Mouse (Mus musculus) MEL-GATA-1-ER (cell line): ENCODE measurements around the gene Tssk6.

Experiments used
- DNase-seq: peaks from one replicate; pipeline ENCODE4 v3.0.0-alpha.2; 2012; ENCODE audit warnings: low read depth; ENCODE audit errors: extremely low read depth

Gene Tssk6

GRCm38 (mm10) chr8:69902163-69903062 is at the start of gene Tssk6, which contains the start of the genes Ndufa13 and Yjefn3:
Gene Tssk6 (plus strand): TSS chr8:69902184.
Gene Ndufa13 (minus strand): TSS chr8:69902558.
Gene Yjefn3 (minus strand): TSS chr8:69902712.
- DNase-seq = no peak

DNA sequence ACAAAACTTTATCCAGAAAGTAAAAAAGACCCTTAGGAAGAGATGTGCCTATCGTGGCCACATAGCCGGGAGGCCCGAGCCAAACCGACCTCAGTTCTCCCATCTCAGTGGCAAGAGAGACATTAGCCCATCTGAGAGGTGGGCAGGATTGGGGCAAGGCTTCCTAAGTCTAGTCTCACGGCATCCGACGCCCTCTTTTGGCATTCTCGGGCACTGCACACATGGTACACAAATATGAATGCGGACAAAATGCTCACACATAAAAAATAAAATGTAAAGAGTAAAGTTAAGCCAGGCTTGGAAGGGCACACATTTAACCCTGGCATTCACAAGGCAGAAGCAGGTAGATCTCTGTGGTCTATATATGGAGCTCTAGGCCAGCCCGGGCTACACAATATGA is 48.1 kb upstream of the Tssk6 start:
- DNase-seq = no peak

DNA sequence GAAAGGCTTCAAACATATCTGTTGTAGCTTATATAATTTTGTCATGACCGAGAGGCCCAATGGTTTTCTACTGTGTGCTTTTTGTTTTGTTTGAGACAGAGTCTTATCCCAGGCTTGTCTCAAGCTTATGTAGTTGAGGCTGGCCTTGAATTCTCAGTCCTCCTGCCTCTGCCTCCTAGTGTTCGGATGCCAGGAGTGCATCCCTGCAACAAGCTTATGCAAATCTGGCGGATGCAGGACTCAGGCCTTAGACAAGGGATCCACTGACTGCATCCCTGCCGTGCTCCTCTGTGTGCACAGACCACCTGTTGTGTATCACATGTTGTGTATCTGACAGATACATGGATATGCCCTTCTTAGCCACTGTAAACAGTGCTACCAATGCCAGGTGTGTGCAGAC is 41.2 kb upstream of the Tssk6 start:
- no peak for DNase-seq

GRCm38 (mm10) chr8:69861251-69861650 is 40.7 kb upstream of the Tssk6 start:
- no peak for DNase-seq

- no peak for DNase-seq
These were observed 38.5 kb upstream of the Tssk6 start for GRCm38 (mm10) chr8:69863387-69864020.

DNA sequence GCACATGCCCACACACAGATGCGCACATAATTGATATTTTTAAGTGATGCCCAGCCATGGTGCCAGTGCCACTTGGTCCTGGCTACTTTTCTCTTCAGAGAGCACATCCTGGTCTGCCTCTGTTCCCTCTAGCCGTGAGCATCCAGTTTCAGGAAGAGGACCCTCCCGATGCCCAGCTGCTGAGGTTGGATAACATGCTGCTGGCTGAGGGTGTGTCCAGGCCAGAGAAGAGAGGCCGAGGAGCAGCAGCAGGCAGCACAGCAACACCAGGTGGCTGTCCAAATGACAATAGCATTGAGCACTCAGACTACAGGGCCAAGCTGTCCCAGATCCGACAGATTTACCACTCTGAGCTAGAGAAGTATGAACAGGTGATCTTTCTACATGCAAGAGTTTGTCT is 37.8 kb upstream of the Tssk6 start:
- DNase-seq = no peak

DNA sequence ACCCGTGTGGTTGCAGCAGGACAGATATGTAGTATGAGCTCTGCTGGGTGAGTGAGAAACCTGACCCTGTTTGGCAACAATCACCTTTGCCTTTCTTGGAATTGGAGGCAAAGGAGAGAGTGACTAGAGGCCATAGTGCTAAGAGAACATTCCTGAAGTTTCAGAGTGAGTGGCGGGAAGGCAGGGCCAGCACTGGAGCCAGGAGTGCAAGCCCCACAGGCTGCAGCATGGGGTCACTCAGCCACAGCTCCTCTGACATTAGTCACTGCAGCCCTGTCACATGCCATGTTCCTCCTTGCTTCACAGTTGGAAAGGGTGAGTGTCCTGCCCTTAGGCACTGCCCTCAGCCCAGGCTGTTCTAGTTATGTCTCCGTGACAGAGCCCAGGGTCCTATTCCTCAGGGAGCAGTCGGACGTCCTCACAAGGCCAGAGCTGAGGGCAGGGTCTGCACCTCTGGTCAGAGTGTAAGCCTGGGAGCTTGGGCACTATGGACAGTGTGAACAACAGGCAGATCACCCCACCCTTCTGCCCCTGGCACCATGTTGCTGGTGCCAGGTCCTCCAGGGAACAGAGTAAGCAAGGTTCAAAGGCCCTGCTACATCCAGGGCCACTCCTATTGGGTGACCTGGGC is 34.2 kb upstream of the Tssk6 start:
- DNase-seq = no peak

GRCm38 (mm10) chr8:69870003-69870765 is 31.8 kb upstream of the Tssk6 start:
- no peak for DNase-seq

DNA sequence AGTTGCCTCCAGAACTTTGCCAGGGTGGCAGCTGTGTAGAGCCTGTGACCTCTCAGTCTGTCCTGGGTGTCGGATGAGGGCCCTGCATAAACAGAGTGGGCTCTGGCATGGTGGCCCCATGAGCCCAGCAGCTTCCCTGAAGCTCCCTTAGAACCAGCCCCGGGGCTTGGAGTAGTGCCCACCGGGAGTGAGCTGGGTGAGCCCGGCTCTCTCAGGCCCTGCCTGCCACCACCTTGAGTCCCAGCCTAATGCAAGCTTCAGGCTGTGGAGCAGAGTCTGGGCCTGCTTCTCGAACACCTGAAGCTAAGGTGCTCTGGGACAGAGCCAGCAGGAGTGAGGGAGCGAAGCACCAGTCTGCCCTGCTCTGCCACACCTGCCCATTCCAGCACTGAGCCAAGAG is 31.1 kb upstream of the Tssk6 start:
- DNase-seq = no peak

DNA sequence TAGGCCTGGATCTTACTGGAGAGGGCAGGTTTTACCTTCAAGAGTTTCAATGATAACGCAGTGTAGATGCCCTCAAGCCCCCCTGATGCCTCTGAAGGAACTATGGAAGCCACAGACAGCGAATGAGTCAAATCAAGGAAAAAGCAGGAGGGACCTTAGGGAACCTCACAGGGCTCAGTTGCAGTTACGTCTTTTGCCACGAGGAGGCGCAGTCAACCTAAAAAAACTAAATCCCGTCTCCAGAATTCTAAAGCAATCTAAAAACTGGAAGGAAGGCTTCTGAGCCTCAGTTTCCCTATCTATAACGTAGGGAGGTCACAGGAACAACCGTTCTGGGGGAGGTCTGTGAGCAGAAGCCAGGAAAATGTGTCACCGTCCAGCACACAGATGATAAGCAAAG is 27.8 kb upstream of the Tssk6 start:
- DNase-seq = no peak

GRCm38 (mm10) chr8:69874654-69875053 is 27.3 kb upstream of the Tssk6 start:
- DNase-seq = no peak

- DNase-seq = no peak
These were observed 25.9 kb upstream of the Tssk6 start for GRCm38 (mm10) chr8:69876097-69876496.

- no peak for DNase-seq
These were observed 25.0 kb upstream of the Tssk6 start for GRCm38 (mm10) chr8:69876967-69877366.

GRCm38 (mm10) chr8:69877396-69877795 is 24.6 kb upstream of the Tssk6 start:
- no peak for DNase-seq

DNA sequence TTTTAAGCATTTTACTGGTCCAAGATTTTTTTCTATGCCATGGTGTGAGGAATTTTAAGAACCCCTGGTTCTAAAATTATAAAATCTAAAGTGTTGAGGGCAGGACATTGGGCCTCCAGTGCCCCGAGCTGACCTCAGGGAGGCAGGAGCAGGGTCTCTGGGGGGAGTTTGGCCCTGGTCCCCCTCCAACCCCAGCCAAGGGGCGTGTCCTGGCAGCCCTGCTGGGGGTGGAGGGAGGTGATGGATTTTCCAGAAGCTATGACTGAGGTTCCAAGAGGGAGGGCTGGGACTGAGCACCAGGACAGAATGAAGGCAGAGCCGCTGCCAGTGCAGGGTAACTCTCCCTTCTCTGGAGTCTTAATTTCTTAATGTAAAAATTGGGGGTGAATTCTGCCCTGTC is 24.0 kb upstream of the Tssk6 start:
- DNase-seq = no peak

- no peak for DNase-seq
These were observed 22.3 kb upstream of the Tssk6 start for GRCm38 (mm10) chr8:69879678-69880077.

- DNase-seq = no peak
These were observed 21.1 kb upstream of the Tssk6 start for GRCm38 (mm10) chr8:69880841-69881240.

- DNase-seq = no peak
These were observed 20.6 kb upstream of the Tssk6 start for GRCm38 (mm10) chr8:69881261-69881865.

DNA sequence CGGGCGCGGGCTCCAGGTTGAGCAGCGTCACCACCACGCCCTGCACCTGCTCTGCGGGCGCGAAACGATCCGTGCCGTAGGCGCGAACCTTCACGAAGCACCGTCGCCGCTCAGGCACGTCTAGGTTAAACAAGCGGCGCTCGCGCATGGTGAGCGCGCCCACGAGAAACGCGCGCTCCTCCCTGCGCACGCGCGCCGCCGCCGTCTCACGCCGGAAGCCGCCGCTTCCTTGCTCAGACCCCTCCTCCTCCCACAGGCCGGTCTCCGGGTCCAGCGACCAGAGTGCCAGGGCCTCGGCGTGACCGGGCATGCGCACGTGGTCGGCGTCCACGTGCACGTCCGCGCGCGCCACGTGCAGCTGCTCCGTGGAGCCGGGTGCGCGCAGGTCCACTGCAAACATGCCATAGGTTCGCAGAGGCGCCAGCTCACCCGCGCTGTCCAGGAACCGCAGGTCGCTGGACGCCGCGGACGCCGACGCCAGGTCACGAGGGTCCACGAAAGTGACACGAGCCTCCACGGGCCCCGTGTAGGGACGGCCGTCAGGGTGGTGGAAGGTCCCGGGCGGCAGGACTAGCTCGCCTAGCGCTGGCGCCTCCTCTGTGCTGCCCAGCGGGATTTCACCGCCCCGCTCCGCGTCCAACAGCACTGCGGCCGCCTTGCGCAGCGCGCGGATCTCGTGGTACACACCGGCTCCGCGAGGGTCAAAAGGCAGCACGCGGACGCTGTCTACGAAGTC is 19.8 kb upstream of the Tssk6 start:
- no peak for DNase-seq

GRCm38 (mm10) chr8:69882833-69883600 is 19.0 kb upstream of the Tssk6 start:
- DNase-seq = no peak
